Mouse (Mus musculus): ENCODE measurements at regions not wholly inside any gene's neighbourhood (a gene's known extent, or its start where the extent isn't known, plus 50 kb on each side); places are given as distances from the start of the nearest gene placed in this dataset.

GRCm38 (mm10) chr14:99516703-99517102 is 218.2 kb downstream of the Klf5 start:
- no peak for DNase-seq (ENCODE audit: low spot score in 2 of 2)

GRCm38 (mm10) chr14:99520343-99520742 is 221.9 kb downstream of the Klf5 start:
- DNase-seq (ENCODE audit: low spot score in 2 of 2), result no peak

GRCm38 (mm10) chr14:99521954-99522523 is 223.5 kb downstream of the Klf5 start:
- DNase-seq (ENCODE audit: low spot score in 2 of 2), result no peak

GRCm38 (mm10) chr14:99535781-99536180 is 237.3 kb downstream of the Klf5 start:
- no peak for DNase-seq (ENCODE audit: low spot score in 2 of 2)

- DNase-seq (ENCODE audit: low spot score in 2 of 2), result no peak
Measured at GRCm38 (mm10) chr14:99537286-99537685, 238.8 kb downstream of the Klf5 start.

GRCm38 (mm10) chr14:99541716-99542115 is 243.2 kb downstream of the Klf5 start:
- DNase-seq (ENCODE audit: low spot score in 2 of 2), result no peak

- DNase-seq (ENCODE audit: low spot score in 2 of 2), result no peak
Measured at GRCm38 (mm10) chr14:99547931-99548330, 249.4 kb downstream of the Klf5 start.

- DNase-seq (ENCODE audit: low spot score in 2 of 2), result no peak
Measured at GRCm38 (mm10) chr14:99548363-99549248, 250.1 kb downstream of the Klf5 start.

- DNase-seq (ENCODE audit: low spot score in 2 of 2), result no peak
Measured at GRCm38 (mm10) chr14:99564024-99564423, 265.5 kb downstream of the Klf5 start.

- DNase-seq (ENCODE audit: low spot score in 2 of 2), result no peak
Measured at GRCm38 (mm10) chr14:99574146-99574545, 275.7 kb downstream of the Klf5 start.

- no peak for DNase-seq (ENCODE audit: low spot score in 2 of 2)
Measured at GRCm38 (mm10) chr14:99578665-99579064, 280.2 kb downstream of the Klf5 start.

- DNase-seq (ENCODE audit: low spot score in 2 of 2), result no peak
Measured at GRCm38 (mm10) chr14:99579271-99579759, 280.8 kb downstream of the Klf5 start.

- DNase-seq (ENCODE audit: low spot score in 2 of 2), result no peak
Measured at GRCm38 (mm10) chr14:99579765-99580266, 281.3 kb downstream of the Klf5 start.

- no peak for DNase-seq (ENCODE audit: low spot score in 2 of 2)
Measured at GRCm38 (mm10) chr14:99584144-99584543, 285.7 kb downstream of the Klf5 start.

- no peak for DNase-seq (ENCODE audit: low spot score in 2 of 2)
Measured at GRCm38 (mm10) chr14:99586029-99586428, 287.5 kb downstream of the Klf5 start.

- DNase-seq (ENCODE audit: low spot score in 2 of 2), result no peak
Measured at GRCm38 (mm10) chr14:99590854-99591470, 292.5 kb downstream of the Klf5 start.

GRCm38 (mm10) chr14:99592922-99593321 is 294.4 kb downstream of the Klf5 start:
- no peak for DNase-seq (ENCODE audit: low spot score in 2 of 2)

GRCm38 (mm10) chr14:99593864-99594263 is 295.4 kb downstream of the Klf5 start:
- no peak for DNase-seq (ENCODE audit: low spot score in 2 of 2)

- DNase-seq (ENCODE audit: low spot score in 2 of 2), result no peak
Measured at GRCm38 (mm10) chr14:99601900-99602299, 303.4 kb downstream of the Klf5 start.

GRCm38 (mm10) chr14:99603257-99603656 is 304.8 kb downstream of the Klf5 start:
- no peak for DNase-seq (ENCODE audit: low spot score in 2 of 2)

GRCm38 (mm10) chr14:99605351-99606100 is 307.0 kb downstream of the Klf5 start:
- no peak for DNase-seq (ENCODE audit: low spot score in 2 of 2)
